Mouse (Mus musculus): ENCODE measurements at regions not wholly inside any gene's neighbourhood (a gene's known extent, or its start where the extent isn't known, plus 50 kb on each side); places are given as distances from the start of the nearest gene placed in this dataset.

DNA sequence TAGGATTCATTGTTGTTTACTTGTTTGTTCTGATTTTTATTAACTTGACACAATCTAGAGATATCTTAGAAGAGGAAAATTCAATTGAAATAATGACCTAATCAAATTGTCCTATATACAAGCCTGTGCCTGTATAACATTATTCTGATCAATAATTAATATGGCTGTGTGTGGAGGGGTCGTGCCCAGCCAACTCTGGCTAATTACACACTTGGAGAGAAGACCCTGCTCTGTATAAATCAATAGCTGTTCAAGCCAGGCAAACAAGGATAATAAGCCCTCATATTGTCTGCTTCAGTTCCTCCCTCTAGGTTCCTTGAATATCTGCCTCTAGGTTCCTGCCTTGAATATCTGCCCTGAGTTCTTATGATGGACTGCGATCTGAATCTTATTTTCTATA, 355.5 kb downstream of the Cdh9 start:
- TF ChIP-seq CTCF (conservative IDR thresholded peaks at IDR 0.05; ENCODE audit: insufficient read depth, insufficient read length, low read depth, low read length) (no peak), POLR2A (IDR thresholded peaks at IDR 0.05; ENCODE audit: low read depth, low read length) (no peak)

All from kidney, adult 2 months (tissue).